Mouse (Mus musculus): ENCODE results near the gene Rpl7a. TPM values are rescaled to one million over a fixed set of nuclear protein-coding genes. Genes with fewer than 3 reads are reported as not detected.

Gene Rpl7a
- polyA plus RNA-seq, 1 experiment from 2014 or later: 376 TPM

- 90% methylated on average over 6 of the region's 6 CpGs for WGBS
- peaks cover 16% of the 10 kb centered on the region for H3K4me1 ChIP-seq (ENCODE audit: control insufficient read depth, insufficient read depth, low read length)
- H3K27ac ChIP-seq (ENCODE audit: low read length): no peak overlapping the region
- H3K4me3 ChIP-seq (ENCODE audit: low read depth, low read length): no peak overlapping the region
- H3K27me3 ChIP-seq (ENCODE audit: control insufficient read depth, insufficient read depth, low read depth, low read length): no peaks in the 10 kb centered on the region
- H3K9ac ChIP-seq (ENCODE audit: low read depth, low read length): no peak overlapping the region
- no peak overlapping the region for H3K4me2 ChIP-seq (ENCODE audit: low read length)
- H3K36me3 ChIP-seq (ENCODE audit: control insufficient read depth, insufficient read depth, low read length): peaks cover 34% of the 10 kb centered on the region
- ATAC-seq: no peak
- H3K9me3 ChIP-seq (replicated peaks; ENCODE audit: control insufficient read depth, low read length, poor library complexity, severe bottlenecking): no peaks in the 10 kb centered on the region
Observed at GRCm38 (mm10) chr2:26920190-26920855, 9.8 kb downstream of the Rpl7a start.

- Histone ChIP-seq H3K27me3 (ENCODE audit: control insufficient read depth, insufficient read depth, low read depth, low read length) (no peaks in the 10 kb centered on the region), H3K9me3 (replicated peaks; ENCODE audit: control insufficient read depth, low read length, poor library complexity, severe bottlenecking) (no peaks in the 10 kb centered on the region), H3K36me3 (ENCODE audit: control insufficient read depth, insufficient read depth, low read length) (peaks cover 47% of the 10 kb centered on the region), H3K4me2 (ENCODE audit: low read length) (no peak overlapping the region), H3K4me1 (ENCODE audit: control insufficient read depth, insufficient read depth, low read length) (peaks cover 13% of the 10 kb centered on the region), H3K9ac (ENCODE audit: low read depth, low read length) (no peak overlapping the region), H3K4me3 (ENCODE audit: low read depth, low read length) (no peak overlapping the region), H3K27ac (ENCODE audit: low read length) (no peak overlapping the region)
- WGBS: 84% methylated on average over 9 of the region's 9 CpGs
- no peak for ATAC-seq
Observed at GRCm38 (mm10) chr2:26921784-26922183, 11.2 kb downstream of the Rpl7a start.

GRCm38 (mm10) chr2:26927745-26928476 is 17.3 kb downstream of the Rpl7a start:
- no peak overlapping the region for H3K4me3 ChIP-seq (ENCODE audit: low read depth, low read length)
- H3K36me3 ChIP-seq (ENCODE audit: control insufficient read depth, insufficient read depth, low read length): peaks cover 33% of the 10 kb centered on the region
- 96% methylated on average over 6 of the region's 6 CpGs for WGBS
- no peak overlapping the region for H3K27ac ChIP-seq (ENCODE audit: low read length)
- no peaks in the 10 kb centered on the region for H3K27me3 ChIP-seq (ENCODE audit: control insufficient read depth, insufficient read depth, low read depth, low read length)
- H3K4me2 ChIP-seq (ENCODE audit: low read length): no peak overlapping the region
- H3K9me3 ChIP-seq (replicated peaks; ENCODE audit: control insufficient read depth, low read length, poor library complexity, severe bottlenecking): no peaks in the 10 kb centered on the region
- H3K9ac ChIP-seq (ENCODE audit: low read depth, low read length): no peak overlapping the region
- no peak for ATAC-seq
- peaks cover 25% of the 10 kb centered on the region for H3K4me1 ChIP-seq (ENCODE audit: control insufficient read depth, insufficient read depth, low read length)

GRCm38 (mm10) chr2:26930390-26930789 is 19.8 kb downstream of the Rpl7a start:
- Histone ChIP-seq H3K9ac (ENCODE audit: low read depth, low read length) (no peak overlapping the region), H3K36me3 (ENCODE audit: control insufficient read depth, insufficient read depth, low read length) (peaks cover 23% of the 10 kb centered on the region), H3K27me3 (ENCODE audit: control insufficient read depth, insufficient read depth, low read depth, low read length) (no peaks in the 10 kb centered on the region), H3K9me3 (replicated peaks; ENCODE audit: control insufficient read depth, low read length, poor library complexity, severe bottlenecking) (no peaks in the 10 kb centered on the region), H3K4me3 (ENCODE audit: low read depth, low read length) (no peak overlapping the region), H3K4me1 (ENCODE audit: control insufficient read depth, insufficient read depth, low read length) (peaks cover 25% of the 10 kb centered on the region), H3K4me2 (ENCODE audit: low read length) (no peak overlapping the region), H3K27ac (ENCODE audit: low read length) (no peak overlapping the region)
- no peak for ATAC-seq
- WGBS: 13% methylated on average over 1 of the region's 1 CpGs

- H3K9me3 ChIP-seq (replicated peaks; ENCODE audit: control insufficient read depth, low read length, poor library complexity, severe bottlenecking): no peaks in the 10 kb centered on the region
- ATAC-seq: peak; percentile 24; the same call in 1 of the 2 replicates
Observed at GRCm38 (mm10) chr2:26932473-26933303, 22.1 kb downstream of the Rpl7a start.

GRCm38 (mm10) chr2:26933304-26934055 is 22.9 kb downstream of the Rpl7a start, which contains the start of the genes Surf4 and Stkld1:
Gene Surf4, minus strand, starts transcription at chr2:26933928.
Gene Stkld1, plus strand, starts transcription at chr2:26934047.
- Histone ChIP-seq H3K27ac (ENCODE audit: low read length) (peak within 1 kb of the TSS; percentile 80), H3K9ac (ENCODE audit: low read depth, low read length) (peak within 1 kb of the TSS; percentile 99), H3K9me3 (replicated peaks; ENCODE audit: control insufficient read depth, low read length, poor library complexity, severe bottlenecking) (no peaks in the 10 kb centered on the region), H3K4me2 (ENCODE audit: low read length) (peak within 1 kb of the TSS; percentile 80), H3K4me1 (ENCODE audit: control insufficient read depth, insufficient read depth, low read length) (peaks cover 25% of the 10 kb centered on the region), H3K4me3 (ENCODE audit: low read depth, low read length) (peak within 1 kb of the TSS; percentile 96), H3K36me3 (ENCODE audit: control insufficient read depth, insufficient read depth, low read length) (peaks cover 10% of the 10 kb centered on the region; the same call in 1 of the 2 replicates), H3K27me3 (ENCODE audit: control insufficient read depth, insufficient read depth, low read depth, low read length) (no peaks in the 10 kb centered on the region)
- ATAC-seq: peak; percentile 94
- under 1% methylated on average over 41 of the region's 70 CpGs for WGBS

More at GRCm38 (mm10) chr2:26932473-26933303, 22.1 kb downstream of the Rpl7a start:
- Histone ChIP-seq H3K4me1 (ENCODE audit: control insufficient read depth, insufficient read depth, low read length) (peaks cover 25% of the 10 kb centered on the region), H3K4me2 (ENCODE audit: low read length) (peak overlapping the region; percentile 80), H3K27me3 (ENCODE audit: control insufficient read depth, insufficient read depth, low read depth, low read length) (no peaks in the 10 kb centered on the region), H3K36me3 (ENCODE audit: control insufficient read depth, insufficient read depth, low read length) (peaks cover 10% of the 10 kb centered on the region; the same call in 1 of the 2 replicates), H3K4me3 (ENCODE audit: low read depth, low read length) (peak overlapping the region; percentile 96), H3K27ac (ENCODE audit: low read length) (peak overlapping the region; percentile 80), H3K9ac (ENCODE audit: low read depth, low read length) (peak overlapping the region; percentile 99)
- WGBS: 3% methylated on average over 37 of the region's 49 CpGs

GRCm38 (mm10) chr2:26935286-26935685 is 24.7 kb downstream of the Rpl7a start:
- Histone ChIP-seq H3K27me3 (ENCODE audit: control insufficient read depth, insufficient read depth, low read depth, low read length) (no peaks in the 10 kb centered on the region), H3K9ac (ENCODE audit: low read depth, low read length) (no peak overlapping the region), H3K36me3 (ENCODE audit: control insufficient read depth, insufficient read depth, low read length) (peaks cover 4% of the 10 kb centered on the region; the same call in 1 of the 2 replicates), H3K4me3 (ENCODE audit: low read depth, low read length) (no peak overlapping the region), H3K4me2 (ENCODE audit: low read length) (no peak overlapping the region), H3K9me3 (replicated peaks; ENCODE audit: control insufficient read depth, low read length, poor library complexity, severe bottlenecking) (no peaks in the 10 kb centered on the region), H3K4me1 (ENCODE audit: control insufficient read depth, insufficient read depth, low read length) (peaks cover 23% of the 10 kb centered on the region), H3K27ac (ENCODE audit: low read length) (no peak overlapping the region)
- 97% methylated on average over 2 of the region's 2 CpGs for WGBS
- ATAC-seq: no peak

- no peak overlapping the region for H3K4me2 ChIP-seq (ENCODE audit: low read length)
- WGBS: 65% methylated on average over 1 of the region's 1 CpGs
- ATAC-seq: no peak
Observed at GRCm38 (mm10) chr2:26936425-26936824, 25.9 kb downstream of the Rpl7a start.

More at GRCm38 (mm10) chr2:26936425-26936824, 25.9 kb downstream of the Rpl7a start:
- no peaks in the 10 kb centered on the region for H3K27me3 ChIP-seq (ENCODE audit: control insufficient read depth, insufficient read depth, low read depth, low read length)
- H3K27ac ChIP-seq (ENCODE audit: low read length): no peak overlapping the region
- no peak overlapping the region for H3K9ac ChIP-seq (ENCODE audit: low read depth, low read length)
- H3K4me1 ChIP-seq (ENCODE audit: control insufficient read depth, insufficient read depth, low read length): peaks cover 12% of the 10 kb centered on the region
- H3K9me3 ChIP-seq (replicated peaks; ENCODE audit: control insufficient read depth, low read length, poor library complexity, severe bottlenecking): no peaks in the 10 kb centered on the region
- H3K36me3 ChIP-seq (ENCODE audit: control insufficient read depth, insufficient read depth, low read length): no peaks in the 10 kb centered on the region
- no peak overlapping the region for H3K4me3 ChIP-seq (ENCODE audit: low read depth, low read length)

Measured in midbrain, embryonic 16.5 days (tissue).